Mouse (Mus musculus) mouse embryonic stem cell (cell line): ENCODE measurements around the gene Amy2a4.
"Not testable (repeated sequence)": the region's sequence is repeated elsewhere in the genome, so short reads cannot be mapped to it uniquely, and the experiment has no call there.

ENCODE experiments used
- in situ Hi-C, 2 experiments: fragments of 300-500 bp; cut with MboI; formaldehyde crosslinking; loops; 1 replicate in 1 of 2; 3 replicates in 1 of 2; pipeline ENCODE4 v1.14.3; 2019 to 2020; ENCODE audit warnings: low sequenced_read_pairs in 2 of 2, low pct_unique_long_range_greater_than_20kb in 1 of 2, mixed read lengths in 1 of 2; ENCODE audit not compliant: unreplicated experiment in 1 of 2

Gene Amy2a4

GRCm38 (mm10) chr3:113291349-113291748, at the start of gene Amy2a4:
TSS of gene Amy2a4 (minus strand) at chr3:113291449.
- in situ Hi-C loops = not testable (repeated sequence)

GRCm38 (mm10) chr3:113323952-113324351, 32.7 kb upstream of the Amy2a4 start, which contains the start of gene Amy2a3:
TSS of gene Amy2a3 (minus strand) at chr3:113324052.
- in situ Hi-C loops = not testable (repeated sequence)

- in situ Hi-C loops = not testable (repeated sequence)
Observed at GRCm38 (mm10) chr3:113312937-113313336, 21.7 kb upstream of the Amy2a4 start.

DNA sequence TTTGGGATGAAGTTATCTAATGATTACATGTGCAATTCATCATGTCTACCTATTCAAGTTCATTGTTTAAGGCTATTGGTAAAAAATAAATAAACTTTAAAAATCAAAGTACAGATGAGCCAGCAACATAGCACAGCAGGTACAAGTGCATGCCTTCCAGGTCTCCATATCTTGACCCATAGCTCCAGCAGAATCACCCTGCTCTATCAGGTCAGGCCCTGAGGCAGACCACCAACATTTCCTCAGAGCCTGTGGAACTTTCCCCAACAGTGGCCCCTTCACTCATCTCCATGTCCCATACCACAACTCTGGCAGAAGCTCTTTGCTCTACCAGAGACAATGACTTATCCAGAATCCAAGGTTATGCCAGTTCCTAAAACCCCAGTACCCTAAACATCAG, 11.0 kb downstream of the Amy2a4 start:
- in situ Hi-C loops = not testable (repeated sequence)

- in situ Hi-C loops = not testable (repeated sequence)
Observed at GRCm38 (mm10) chr3:113279586-113279985, 11.7 kb downstream of the Amy2a4 start.

DNA sequence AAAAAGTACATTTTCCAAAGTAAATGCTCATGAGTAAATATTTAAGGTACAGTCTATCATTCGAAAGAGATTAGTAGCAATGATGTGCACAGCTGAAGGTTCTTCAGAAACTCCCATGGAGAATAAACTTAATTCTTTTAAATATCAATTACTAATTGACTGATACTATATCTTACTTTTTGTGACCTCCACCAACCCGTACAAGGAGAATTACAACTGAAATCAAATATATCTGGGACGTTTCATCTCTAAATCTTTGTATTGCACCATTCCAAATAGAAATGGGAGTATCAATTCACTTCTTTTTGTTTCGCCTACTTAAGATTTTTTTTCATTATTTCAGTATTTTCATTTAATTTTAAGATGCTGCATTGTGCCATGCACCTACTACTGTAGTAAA, 32.5 kb downstream of the Amy2a4 start, which contains the start of gene Amy2a5:
Gene Amy2a5, minus strand, starts transcription at position 101 of the 400 bp plus-strand sequence.
- in situ Hi-C loops = not testable (repeated sequence)
